In genomic region chr7:81162345-81162744, GRCm38 (mm10) we compare ENCODE assay signal across 10 mouse cellular contexts. TPM values are rescaled to one million over a fixed set of nuclear protein-coding genes. Genes with fewer than 3 reads are reported as not detected.
DNase-seq lines count a peak whose midpoint lies in the region; ATAC-seq and TF ChIP-seq lines count a peak whose summit lies in the region.
"Had no signal": no experiment of that assay in that cellular context is flagged by ENCODE, and none has a peak within 500 bp of the region (broad histone marks: within the 10 kb centered on the region; RNA-seq: fewer than 3 reads in every experiment).

No protein-coding gene starts in this region.

- no peaks in the 10 kb centered on the region for H3K4me1 ChIP-seq in intestine, embryonic 14.5 days (replicated peaks; ENCODE audit: control insufficient read depth, insufficient read depth, low read length)
- H3K4me1 ChIP-seq in intestine, embryonic 16.5 days (ENCODE audit: control insufficient read depth, insufficient read depth, low read length), result peaks cover 11% of the 10 kb centered on the region; the same call in 1 of the 2 replicates
- no peaks in the 10 kb centered on the region for H3K4me1 ChIP-seq in cerebellum, adult 2 months (ENCODE audit: control insufficient read depth, insufficient read depth, low read length)
- H3K4me1 ChIP-seq in kidney, embryonic 16.5 days (ENCODE audit: insufficient read depth, low read length), result no peaks in the 10 kb centered on the region
- no peaks in the 10 kb centered on the region for H3K4me1 ChIP-seq in liver, embryonic 11.5 days (replicated peaks; ENCODE audit: control insufficient read depth, insufficient read depth, low read length)
- H3K4me1 ChIP-seq in neural tube, embryonic 13.5 days (replicated peaks), result no peaks in the 10 kb centered on the region
- H3K4me1 ChIP-seq in stomach, postnatal 0 days (replicated peaks; ENCODE audit: control insufficient read depth, insufficient read depth), result no peaks in the 10 kb centered on the region
- H3K4me1 ChIP-seq: embryonic facial prominence, embryonic 12.5 days had no signal

- H3K27me3 ChIP-seq in intestine, embryonic 14.5 days (replicated peaks; ENCODE audit: control insufficient read depth, insufficient read depth, low read length), result no peaks in the 10 kb centered on the region
- no peaks in the 10 kb centered on the region for H3K27me3 ChIP-seq in intestine, embryonic 16.5 days (replicated peaks; ENCODE audit: control insufficient read depth, insufficient read depth, low read length)
- no peaks in the 10 kb centered on the region for H3K27me3 ChIP-seq in cerebellum, adult 2 months (ENCODE audit: control insufficient read depth, insufficient read depth, low read length)
- no peaks in the 10 kb centered on the region for H3K27me3 ChIP-seq in kidney, embryonic 16.5 days (ENCODE audit: insufficient read depth, low read length)
- no peaks in the 10 kb centered on the region; the same call in 1 of the 2 replicates for H3K27me3 ChIP-seq in liver, embryonic 11.5 days (replicated peaks; ENCODE audit: control insufficient read depth, insufficient read depth, low read length)
- H3K27me3 ChIP-seq in neural tube, embryonic 13.5 days, result no peaks in the 10 kb centered on the region
- no peaks in the 10 kb centered on the region for H3K27me3 ChIP-seq in stomach, postnatal 0 days (ENCODE audit: control insufficient read depth, insufficient read depth, low read length)
- H3K27me3 ChIP-seq: embryonic facial prominence, embryonic 12.5 days; stomach, embryonic 15.5 days had no signal

- 26% methylated on average over 4 of the region's 4 CpGs for WGBS in intestine, embryonic 14.5 days
- WGBS in intestine, embryonic 16.5 days, result 29% methylated on average over 4 of the region's 4 CpGs
- WGBS in cerebellum, adult 2 months, result 39% methylated on average over 4 of the region's 4 CpGs
- 36% methylated on average over 4 of the region's 4 CpGs for WGBS in kidney, embryonic 16.5 days
- 25% methylated on average over 4 of the region's 4 CpGs for WGBS in liver, embryonic 11.5 days
- 42% methylated on average over 4 of the region's 4 CpGs for WGBS in neural tube, embryonic 13.5 days
- WGBS in stomach, postnatal 0 days, result 25% methylated on average over 4 of the region's 4 CpGs

- no peak overlapping the region for H3K27ac ChIP-seq in intestine, embryonic 14.5 days (ENCODE audit: low read depth)
- no peak overlapping the region for H3K27ac ChIP-seq in intestine, embryonic 16.5 days (ENCODE audit: low read length)
- no peak overlapping the region for H3K27ac ChIP-seq in cerebellum, adult 2 months (ENCODE audit: insufficient read depth, low read length)
- H3K27ac ChIP-seq in kidney, embryonic 16.5 days (ENCODE audit: low read length), result no peak overlapping the region
- H3K27ac ChIP-seq in liver, embryonic 11.5 days (ENCODE audit: low read depth, low read length), result no peak overlapping the region
- no peak overlapping the region for H3K27ac ChIP-seq in neural tube, embryonic 13.5 days (replicated peaks)
- no peak overlapping the region for H3K27ac ChIP-seq in stomach, postnatal 0 days (replicated peaks)
- H3K27ac ChIP-seq: embryonic facial prominence, embryonic 12.5 days; stomach, embryonic 15.5 days had no signal

- H3K9me3 ChIP-seq in intestine, embryonic 14.5 days (ENCODE audit: control insufficient read depth, low read length), result no peaks in the 10 kb centered on the region
- H3K9me3 ChIP-seq in intestine, embryonic 16.5 days (ENCODE audit: control insufficient read depth, low read length), result no peaks in the 10 kb centered on the region
- H3K9me3 ChIP-seq in kidney, embryonic 16.5 days (ENCODE audit: low read length), result no peaks in the 10 kb centered on the region
- H3K9me3 ChIP-seq in liver, embryonic 11.5 days (ENCODE audit: control insufficient read depth, low read length), result no peaks in the 10 kb centered on the region
- no peaks in the 10 kb centered on the region for H3K9me3 ChIP-seq in neural tube, embryonic 13.5 days
- H3K9me3 ChIP-seq in stomach, postnatal 0 days (ENCODE audit: control insufficient read depth, low read length), result no peaks in the 10 kb centered on the region
- H3K9me3 ChIP-seq: embryonic facial prominence, embryonic 12.5 days; stomach, embryonic 15.5 days had no signal

- no peaks in the 10 kb centered on the region for H3K36me3 ChIP-seq in intestine, embryonic 14.5 days (ENCODE audit: control insufficient read depth, insufficient read depth, low read length)
- no peaks in the 10 kb centered on the region for H3K36me3 ChIP-seq in intestine, embryonic 16.5 days (ENCODE audit: control insufficient read depth, insufficient read depth, low read length)
- no peaks in the 10 kb centered on the region for H3K36me3 ChIP-seq in kidney, embryonic 16.5 days (ENCODE audit: insufficient read depth, low read length)
- H3K36me3 ChIP-seq in liver, embryonic 11.5 days (ENCODE audit: control insufficient read depth, insufficient read depth, low read length), result no peaks in the 10 kb centered on the region
- no peaks in the 10 kb centered on the region for H3K36me3 ChIP-seq in neural tube, embryonic 13.5 days
- H3K36me3 ChIP-seq in stomach, postnatal 0 days (ENCODE audit: control insufficient read depth, insufficient read depth, low read length), result no peaks in the 10 kb centered on the region
- H3K36me3 ChIP-seq: embryonic facial prominence, embryonic 12.5 days; stomach, embryonic 15.5 days had no signal

- H3K9ac ChIP-seq in intestine, embryonic 14.5 days (ENCODE audit: low read length), result no peak overlapping the region
- H3K9ac ChIP-seq in intestine, embryonic 16.5 days (ENCODE audit: low read depth, low read length), result no peak overlapping the region
- H3K9ac ChIP-seq in kidney, embryonic 16.5 days (replicated peaks; ENCODE audit: low read length), result no peak overlapping the region
- no peak overlapping the region for H3K9ac ChIP-seq in liver, embryonic 11.5 days (ENCODE audit: low read depth, low read length)
- no peak overlapping the region for H3K9ac ChIP-seq in neural tube, embryonic 13.5 days
- H3K9ac ChIP-seq in stomach, postnatal 0 days (ENCODE audit: low read length), result no peak overlapping the region
- H3K9ac ChIP-seq: embryonic facial prominence, embryonic 12.5 days; stomach, embryonic 15.5 days had no signal

- H3K4me3 ChIP-seq in intestine, embryonic 14.5 days (ENCODE audit: low read depth, low read length), result no peak overlapping the region
- no peak overlapping the region for H3K4me3 ChIP-seq in intestine, embryonic 16.5 days (ENCODE audit: low read length)
- no peak overlapping the region for H3K4me3 ChIP-seq in cerebellum, adult 2 months (replicated peaks; ENCODE audit: insufficient read depth, low read depth, low read length)
- no peak overlapping the region for H3K4me3 ChIP-seq in kidney, embryonic 16.5 days (ENCODE audit: low read length)
- H3K4me3 ChIP-seq in liver, embryonic 11.5 days (ENCODE audit: low read depth, low read length), result no peak overlapping the region
- H3K4me3 ChIP-seq in neural tube, embryonic 13.5 days, result no peak overlapping the region
- H3K4me3 ChIP-seq in stomach, postnatal 0 days (ENCODE audit: low read depth, low read length), result no peak overlapping the region
- H3K4me3 ChIP-seq: embryonic facial prominence, embryonic 12.5 days; stomach, embryonic 15.5 days had no signal

- TF ChIP-seq CTCF in cerebellum, adult 2 months (IDR thresholded peaks at IDR 0.05; ENCODE audit: borderline replicate concordance, insufficient read depth, low read depth, low read length), result peak; percentile 80
- peak; percentile 87 for TF ChIP-seq CTCF in stomach, postnatal 0 days (IDR thresholded peaks at IDR 0.05; ENCODE audit: low read depth)

- peak; percentile 89 for DNase-seq in intestine, embryonic 14.5 days (ENCODE audit: low spot score)
- DNase-seq in cerebellum, adult 2 months, result peak; percentile 51 to 73
- peak; percentile 75 for DNase-seq in gastrocnemius, adult 18-20 months (ENCODE audit: low spot score)
- DNase-seq in liver, embryonic 11.5 days (ENCODE audit: low spot score), result peak; percentile 58
- DNase-seq in stomach, postnatal 0 days (ENCODE audit: low spot score), result peak; percentile 76

- no peak overlapping the region for H3K4me2 ChIP-seq in intestine, embryonic 14.5 days (ENCODE audit: low read length)
- no peak overlapping the region for H3K4me2 ChIP-seq in intestine, embryonic 16.5 days (ENCODE audit: low read depth, low read length)
- H3K4me2 ChIP-seq in kidney, embryonic 16.5 days (replicated peaks; ENCODE audit: low read depth, low read length), result no peak overlapping the region
- H3K4me2 ChIP-seq in liver, embryonic 11.5 days, result no peak overlapping the region
- H3K4me2 ChIP-seq in neural tube, embryonic 13.5 days, result no peak overlapping the region
- no peak overlapping the region for H3K4me2 ChIP-seq in stomach, postnatal 0 days (replicated peaks; ENCODE audit: low read depth)
- H3K4me2 ChIP-seq: embryonic facial prominence, embryonic 12.5 days; stomach, embryonic 15.5 days had no signal

- ATAC-seq in intestine, embryonic 14.5 days (replicated peaks; ENCODE audit: low FRiP score, low TSS enrichment, low read depth), result 0 out of 2 replicates have a peak, but pooled peaks have one; percentile 22
- no peak for ATAC-seq in intestine, embryonic 16.5 days
- ATAC-seq in kidney, embryonic 16.5 days (ENCODE audit: low FRiP score, low TSS enrichment), result peak; percentile 53; the same call in 1 of the 2 replicates
- ATAC-seq in liver, embryonic 11.5 days (replicated peaks; ENCODE audit: low FRiP score), result no peak
- ATAC-seq in neural tube, embryonic 13.5 days (ENCODE audit: low read depth), result peak; percentile 37; the same call in 1 of the 2 replicates
- ATAC-seq in stomach, postnatal 0 days (ENCODE audit: low FRiP score, low TSS enrichment), result peak; percentile 51

- TF ChIP-seq POLR2A in cerebellum, adult 2 months (IDR thresholded peaks at IDR 0.05; ENCODE audit: borderline replicate concordance, insufficient read depth, low read length), result no peak

- no peak for TF ChIP-seq EP300 in stomach, postnatal 0 days (optimal IDR thresholded peaks at IDR 0.05)

RNA-seq across cellular contexts. Expression of gene Slc28a1, which starts 47.7 kb away (rescaled TPM):
- 0.48 and 1.1 TPM in 2 replicates for polyA plus RNA-seq in intestine, embryonic 14.5 days (2014; fragmentation: Nextera tagmentation; extraction: Ambion mirVana)
- polyA plus RNA-seq in intestine, embryonic 16.5 days (2015; fragmentation: Nextera tagmentation; extraction: Ambion mirVana), result 9.1 and 9.5 TPM in 2 replicates
- 0.06 and 0.07 TPM in 2 replicates for polyA plus RNA-seq in cerebellum, adult 2 months (2012; rRNA removed)
- under 1 TPM; 0.25 to 0.40 TPM for total RNA-seq in gastrocnemius, adult 18-20 months (2021)
- polyA plus RNA-seq in kidney, embryonic 16.5 days (2015; fragmentation: Nextera tagmentation; extraction: Ambion mirVana), result 0.73 and 1.2 TPM in 2 replicates
- polyA plus RNA-seq in liver, embryonic 11.5 days (2014; fragmentation: Nextera tagmentation; extraction: Ambion mirVana), result 0.58 and 0.67 TPM in 2 replicates
- not detected in 2 replicates for polyA plus RNA-seq in neural tube, embryonic 13.5 days (2015; fragmentation: Nextera tagmentation; extraction: Ambion mirVana)
- not detected in 2 replicates for polyA plus RNA-seq in stomach, postnatal 0 days (2015; fragmentation: Nextera tagmentation; extraction: Ambion mirVana)
- polyA plus RNA-seq: embryonic facial prominence, embryonic 12.5 days had no signal

RNA-seq across cellular contexts. Expression of gene Pde8a, which starts 51.1 kb away (rescaled TPM):
- 3.1 and 3.7 TPM in 2 replicates for polyA plus RNA-seq in intestine, embryonic 14.5 days (2014; fragmentation: Nextera tagmentation; extraction: Ambion mirVana)
- polyA plus RNA-seq in intestine, embryonic 16.5 days (2015; fragmentation: Nextera tagmentation; extraction: Ambion mirVana), result 1.4 and 1.6 TPM in 2 replicates
- polyA plus RNA-seq in cerebellum, adult 2 months (2012; rRNA removed), result 16.4 and 21.8 TPM in 2 replicates
- total RNA-seq in gastrocnemius, adult 18-20 months (2021), result 10 to 100 TPM; 13.2 to 13.8 TPM
- polyA plus RNA-seq in kidney, embryonic 16.5 days (2015; fragmentation: Nextera tagmentation; extraction: Ambion mirVana), result 4.6 and 5.9 TPM in 2 replicates
- 1.7 and 1.9 TPM in 2 replicates for polyA plus RNA-seq in liver, embryonic 11.5 days (2014; fragmentation: Nextera tagmentation; extraction: Ambion mirVana)
- 2.5 and 2.6 TPM in 2 replicates for polyA plus RNA-seq in neural tube, embryonic 13.5 days (2015; fragmentation: Nextera tagmentation; extraction: Ambion mirVana)
- polyA plus RNA-seq in stomach, postnatal 0 days (2015; fragmentation: Nextera tagmentation; extraction: Ambion mirVana), result 4.9 and 5.0 TPM in 2 replicates

Comparison
In these comparisons a context has a peak if more than half of its experiments do, and no peak if none do; other contexts are left out.
1. ATAC-seq: peak in intestine, embryonic 14.5 days (single experiment), kidney, embryonic 16.5 days (single experiment), neural tube, embryonic 13.5 days (single experiment) and stomach, postnatal 0 days (single experiment); none in intestine, embryonic 16.5 days (single experiment) and liver, embryonic 11.5 days (single experiment).
2. Peak in every context shown above with its lines, with median percentiles within 50 percentile points of each other: DNase-seq.